Mouse (Mus musculus) lung, postnatal 0 days (tissue): ENCODE data around the gene Vps37b. TPM values are rescaled to one million over a fixed set of nuclear protein-coding genes. Genes with fewer than 3 reads are reported as not detected.

ENCODE experiments used
- ATAC-seq: fragments of 200-750 bp; cut with Nextera tagmentation; 2 replicates; pipeline ENCODE4 v1.8.0; 2017; ENCODE audit warnings: moderate library complexity
- DNase-seq: peaks from one replicate; pipeline ENCODE4 v3.0.0-alpha.2; 2016; ENCODE audit warnings: low spot score
- H3K27ac ChIP-seq: fragments of 300-500 bp; sonication (generic); 2 replicates; pipeline ENCODE4 v1.5.1; 2014; ENCODE audit warnings: antibody characterized with exemption, mild to moderate bottlenecking, low read length, mixed read lengths
- H3K27me3 ChIP-seq: fragments of 300-500 bp; sonication (generic); replicated peaks from 2 replicates; pipeline ENCODE4 v1.6.1; 2014; ENCODE audit warnings: low read length, mixed read lengths; ENCODE audit not compliant: insufficient read depth
- H3K36me3 ChIP-seq: fragments of 300-500 bp; sonication (generic); 2 replicates; pipeline ENCODE4 v1.6.1; 2014; ENCODE audit warnings: low read length, mixed read lengths; ENCODE audit not compliant: insufficient read depth
- H3K4me1 ChIP-seq: fragments of 300-500 bp; sonication (generic); 2 replicates; pipeline ENCODE4 v1.6.1; 2014; ENCODE audit warnings: antibody characterized with exemption, low read depth, low read length, mixed read lengths; ENCODE audit not compliant: insufficient read depth
- H3K4me2 ChIP-seq: fragments of 300-500 bp; sonication (generic); replicated peaks from 2 replicates; pipeline ENCODE4 v1.6.1; 2014; ENCODE audit warnings: low read depth, mild to moderate bottlenecking, low read length, moderate library complexity, mixed read lengths
- H3K4me3 ChIP-seq: fragments of 300-500 bp; sonication (generic); 2 replicates; pipeline ENCODE4 v1.5.1; 2014; ENCODE audit warnings: low read depth, low read length
- H3K9ac ChIP-seq: fragments of 300-500 bp; sonication (generic); replicated peaks from 2 replicates; pipeline ENCODE4 v1.6.1; 2014; ENCODE audit warnings: low read depth, mild to moderate bottlenecking
- H3K9me3 ChIP-seq: fragments of 300-500 bp; sonication (generic); 2 replicates; pipeline ENCODE4 v1.6.1; 2016; ENCODE audit warnings: low read length, mixed read lengths
- CTCF ChIP-seq: IDR thresholded peaks from 2 replicates; pipeline ENCODE4 v1.5.1; 2016; ENCODE audit warnings: antibody characterized with exemption, mild to moderate bottlenecking
- EP300 ChIP-seq: IDR thresholded peaks from 2 replicates; pipeline ENCODE4 v1.6.1; 2016; ENCODE audit warnings: antibody characterized with exemption, mild to moderate bottlenecking, control low read depth
- WGBS: fragments of 180-500 bp; shearing (Covaris S2); extraction: QIAGEN DNeasy Blood & Tissue Kit; methylation state at CpG from one replicate; pipeline ENCODE4 v1.1.7; 2014; 5-methylcytosine and 5-hydroxymethylcytosine counted together
- polyA plus RNA-seq: library from polyadenylated mRNA; unstranded; fragments of >200 nt; fragmentation: Nextera tagmentation; extraction: Ambion mirVana; gene quantifications from 2 replicates; pipeline ENCODE4 v1.2.1, GENCODE M21; 2015

The Vps37b gene
- polyA plus RNA-seq, 1 experiment from 2014 or later = 28.5 TPM

DNA sequence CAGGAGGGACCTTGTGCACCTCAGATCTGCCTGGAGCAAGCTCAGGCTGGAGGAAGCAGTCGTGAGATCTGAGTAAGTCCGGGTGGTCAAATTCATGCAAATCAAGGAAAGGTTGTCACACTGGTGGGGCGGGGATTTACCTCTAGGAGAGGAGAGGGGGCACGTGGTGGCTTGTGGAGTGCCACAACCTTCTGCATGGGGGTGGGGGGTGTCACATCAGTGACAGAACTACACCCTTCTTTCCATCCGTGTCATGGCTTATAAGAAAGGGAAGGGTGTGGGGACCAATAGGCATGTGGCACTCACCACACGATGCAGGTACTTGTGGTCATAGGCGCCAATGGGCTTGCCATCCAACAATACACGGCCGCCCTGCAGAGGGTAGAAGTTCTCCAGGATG is 43.6 kb upstream of the Vps37b start:
- no peak overlapping the region for H3K27ac ChIP-seq
- no peak for TF ChIP-seq CTCF
- no peak for TF ChIP-seq EP300
- H3K4me2 ChIP-seq = no peak overlapping the region
- no peaks in the 10 kb centered on the region for H3K4me1 ChIP-seq
- H3K27me3 ChIP-seq = no peaks in the 10 kb centered on the region
- 61% methylated on average over 9 of the region's 9 CpGs for WGBS
- no peak overlapping the region for H3K4me3 ChIP-seq
- no peak for DNase-seq
- H3K9me3 ChIP-seq = no peaks in the 10 kb centered on the region
- no peaks in the 10 kb centered on the region for H3K36me3 ChIP-seq
- H3K9ac ChIP-seq = no peak overlapping the region
- no peak for ATAC-seq

DNA sequence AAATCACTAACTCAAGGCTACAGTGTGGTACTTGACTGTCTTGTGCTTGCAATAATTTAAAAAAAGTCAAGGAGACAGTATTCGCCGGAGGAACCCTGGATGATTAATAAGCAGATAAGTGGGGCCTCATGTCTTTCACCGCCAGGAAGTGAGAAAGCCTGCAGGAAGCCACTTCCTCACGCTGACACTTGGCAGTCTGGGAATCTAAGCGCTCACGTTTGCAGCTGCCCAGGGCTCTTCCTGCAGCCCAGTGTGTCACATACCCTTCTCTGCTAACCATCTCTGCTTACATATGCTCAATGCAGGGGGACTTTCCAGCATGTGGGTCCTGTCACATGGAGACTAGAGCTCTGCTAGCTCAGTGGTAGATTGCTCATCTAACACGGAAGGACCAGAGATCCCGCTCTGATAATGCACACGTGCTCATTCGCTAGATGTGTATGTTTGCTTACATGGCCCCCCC is 42.8 kb upstream of the Vps37b start:
- no peak overlapping the region for H3K4me3 ChIP-seq
- H3K27ac ChIP-seq = no peak overlapping the region
- TF ChIP-seq EP300 (no peak), CTCF (no peak)
- H3K9ac ChIP-seq = no peak overlapping the region
- ATAC-seq (peak; percentile 31), DNase-seq (no peak)
- H3K4me1 ChIP-seq = no peaks in the 10 kb centered on the region
- no peaks in the 10 kb centered on the region for H3K27me3 ChIP-seq
- no peaks in the 10 kb centered on the region for H3K36me3 ChIP-seq
- H3K9me3 ChIP-seq = no peaks in the 10 kb centered on the region
- H3K4me2 ChIP-seq = no peak overlapping the region
- WGBS = 22% methylated on average over 10 of the region's 10 CpGs

DNA sequence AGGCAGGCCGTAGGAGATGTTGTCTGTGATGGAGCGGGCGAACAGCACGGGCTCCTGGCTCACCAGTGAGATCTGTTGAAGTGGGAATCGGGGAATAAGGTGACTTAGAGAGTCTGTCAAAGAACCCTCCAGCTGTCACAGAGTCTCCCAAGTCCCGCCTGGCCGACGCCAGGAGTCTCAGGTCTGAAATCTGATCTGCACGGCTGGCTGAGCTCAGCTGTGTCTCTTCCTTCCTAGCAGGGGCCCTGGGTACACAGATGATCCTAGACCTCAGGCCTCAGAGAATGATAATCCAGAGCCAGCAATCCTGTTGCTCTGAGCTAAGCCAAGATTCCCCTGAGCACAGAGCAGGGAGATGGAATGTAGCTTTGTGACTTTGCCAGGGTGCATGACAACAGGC is 41.6 kb upstream of the Vps37b start:
- Histone ChIP-seq H3K4me1 (no peaks in the 10 kb centered on the region), H3K9ac (no peak overlapping the region), H3K27me3 (no peaks in the 10 kb centered on the region), H3K4me2 (no peak overlapping the region), H3K9me3 (no peaks in the 10 kb centered on the region), H3K36me3 (no peaks in the 10 kb centered on the region), H3K27ac (no peak overlapping the region), H3K4me3 (no peak overlapping the region)
- 55% methylated on average over 9 of the region's 9 CpGs for WGBS
- ATAC-seq = no peak
- no peak for DNase-seq
- no peak for TF ChIP-seq EP300
- no peak for TF ChIP-seq CTCF

DNA sequence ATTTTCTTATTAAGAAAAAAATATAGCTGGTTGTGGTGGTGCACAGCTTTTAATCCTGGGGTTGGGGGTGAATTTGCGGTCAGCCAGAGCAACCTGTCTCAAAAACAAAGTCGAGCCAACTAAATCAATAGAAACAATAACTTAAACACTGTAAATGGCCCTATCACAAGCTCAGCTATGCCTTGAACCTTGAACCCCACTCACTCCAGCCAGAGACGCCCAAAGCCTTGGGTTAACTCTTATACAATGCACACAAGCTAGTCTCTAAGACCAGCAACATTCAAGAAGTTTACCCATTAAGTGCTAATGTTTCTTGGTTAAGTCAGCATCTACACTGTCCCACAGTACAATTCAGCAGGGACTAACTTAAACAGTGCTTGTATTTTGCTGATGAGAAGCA is 37.6 kb upstream of the Vps37b start:
- Histone ChIP-seq H3K4me3 (no peak overlapping the region), H3K9me3 (no peaks in the 10 kb centered on the region), H3K4me2 (no peak overlapping the region), H3K27me3 (no peaks in the 10 kb centered on the region), H3K9ac (no peak overlapping the region), H3K4me1 (no peaks in the 10 kb centered on the region), H3K36me3 (no peaks in the 10 kb centered on the region), H3K27ac (no peak overlapping the region)
- no peak for TF ChIP-seq CTCF
- no peak for TF ChIP-seq EP300
- 79% methylated on average over 3 of the region's 3 CpGs for WGBS
- no peak for DNase-seq
- no peak for ATAC-seq

DNA sequence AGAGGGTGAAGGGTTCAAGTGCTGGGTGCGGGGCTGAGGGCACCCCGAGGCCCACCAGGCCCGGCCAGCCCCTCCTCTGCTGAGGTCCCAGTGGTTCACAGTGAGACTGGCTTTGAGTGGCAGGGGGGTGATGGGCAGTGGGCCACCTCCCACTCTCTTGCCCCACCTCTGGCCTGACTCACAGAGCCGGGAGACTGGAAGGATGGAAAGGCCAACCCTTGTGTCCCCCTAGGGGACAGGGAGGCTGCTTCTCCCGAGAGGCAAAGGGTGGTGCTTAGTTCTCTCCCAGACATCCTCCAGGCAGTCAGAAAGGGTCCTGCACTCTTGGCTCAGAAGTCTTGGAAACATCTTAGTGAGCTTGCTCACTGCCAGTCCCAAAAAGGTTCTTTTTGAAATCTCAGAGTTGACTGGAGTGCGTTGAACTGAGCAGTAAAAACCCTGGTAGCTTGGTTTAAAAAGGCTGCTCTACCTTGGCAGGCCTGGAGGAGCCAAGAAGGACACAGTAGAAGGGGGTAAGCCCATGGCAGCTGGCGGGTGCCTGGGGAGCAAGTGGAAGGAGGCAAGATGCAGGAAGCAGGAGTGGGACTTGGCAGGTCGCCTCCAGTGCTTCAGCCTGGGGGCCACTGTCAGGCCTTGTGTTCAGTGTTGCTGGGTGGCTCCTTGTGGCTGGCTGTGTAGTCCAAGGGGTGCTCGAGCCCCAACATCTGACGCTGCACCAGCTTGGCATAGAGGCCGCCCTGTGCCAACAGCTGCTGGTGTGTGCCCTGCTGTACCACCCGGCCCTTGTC is 30.2 kb upstream of the Vps37b start:
- Histone ChIP-seq H3K9ac (no peak overlapping the region), H3K4me2 (no peak overlapping the region), H3K9me3 (no peaks in the 10 kb centered on the region), H3K4me1 (no peaks in the 10 kb centered on the region), H3K4me3 (no peak overlapping the region), H3K27me3 (no peaks in the 10 kb centered on the region), H3K27ac (no peak overlapping the region), H3K36me3 (no peaks in the 10 kb centered on the region)
- no peak for DNase-seq
- ATAC-seq = no peak
- WGBS = 65% methylated on average over 12 of the region's 12 CpGs
- TF ChIP-seq CTCF (peak; percentile 8; the same call in 1 of the 2 replicates), EP300 (no peak)

DNA sequence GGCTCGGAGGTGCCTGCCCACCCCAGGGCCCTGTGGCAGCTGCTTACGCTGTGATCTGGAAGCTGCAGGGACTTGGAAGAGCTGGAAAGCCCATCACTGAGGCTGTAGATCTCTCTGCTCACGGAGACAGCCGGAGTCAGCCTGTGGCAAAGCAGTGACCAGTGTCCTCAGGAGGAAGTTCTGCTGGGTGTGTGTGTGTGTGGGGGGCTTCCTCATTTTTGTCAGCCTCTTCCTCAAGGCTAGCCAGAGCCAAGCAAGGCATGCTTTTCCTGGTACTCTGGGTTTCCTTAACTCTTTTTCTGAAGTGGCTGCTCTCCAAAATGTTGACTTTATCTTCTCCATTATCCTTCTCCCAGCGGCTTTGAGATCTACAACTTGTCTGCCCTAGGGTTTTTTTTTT is 27.6 kb upstream of the Vps37b start:
- H3K4me1 ChIP-seq = no peaks in the 10 kb centered on the region

More for the DNA sequence above, 27.6 kb upstream of the Vps37b start:
- Histone ChIP-seq H3K27ac (no peak overlapping the region), H3K4me3 (no peak overlapping the region), H3K9ac (no peak overlapping the region), H3K36me3 (no peaks in the 10 kb centered on the region), H3K4me2 (no peak overlapping the region), H3K9me3 (no peaks in the 10 kb centered on the region), H3K27me3 (no peaks in the 10 kb centered on the region)
- DNase-seq = peak; percentile 56
- TF ChIP-seq EP300 (no peak), CTCF (no peak)
- WGBS = 38% methylated on average over 5 of the region's 5 CpGs
- ATAC-seq = no peak
